Mouse (Mus musculus) frontal cortex, adult (tissue): ENCODE results near the gene Ccpg1os.

Experiments
- ATAC-seq: cut with Nextera tagmentation; 2 replicates; pipeline ENCODE4 v1.9.2; 2017; ENCODE audit warnings: mild to moderate bottlenecking, moderate library complexity, mixed read lengths; ENCODE audit not compliant: low TSS enrichment

The Ccpg1os gene

GRCm38 (mm10) chr9:72985250-72986220, at the start of gene Ccpg1os, which contains the start of gene Ccpg1:
Gene Ccpg1os (minus strand): TSS chr9:72985382.
Gene Ccpg1 (plus strand): TSS chr9:72985429.
- ATAC-seq: peak; percentile 99

- ATAC-seq: no peak
Measured at GRCm38 (mm10) chr9:73033406-73033805, 48.2 kb upstream of the Ccpg1os start.

GRCm38 (mm10) chr9:73031421-73031820, 46.2 kb upstream of the Ccpg1os start:
- ATAC-seq: no peak

GRCm38 (mm10) chr9:73030443-73030842, 45.3 kb upstream of the Ccpg1os start:
- ATAC-seq: no peak

GRCm38 (mm10) chr9:73025818-73026636, 40.8 kb upstream of the Ccpg1os start:
- peak; percentile 75 for ATAC-seq

GRCm38 (mm10) chr9:73020566-73021097, 35.5 kb upstream of the Ccpg1os start:
- ATAC-seq: no peak

- no peak for ATAC-seq
Measured at GRCm38 (mm10) chr9:73019841-73020240, 34.7 kb upstream of the Ccpg1os start.

GRCm38 (mm10) chr9:73014724-73015123, 29.5 kb upstream of the Ccpg1os start:
- ATAC-seq: peak; percentile 84

- peak; percentile 50; the same call in 1 of the 2 replicates for ATAC-seq
Measured at GRCm38 (mm10) chr9:73012629-73013028, 27.4 kb upstream of the Ccpg1os start.

- no peak for ATAC-seq
Measured at GRCm38 (mm10) chr9:73008384-73008783, 23.2 kb upstream of the Ccpg1os start.

GRCm38 (mm10) chr9:73006175-73006574, 21.0 kb upstream of the Ccpg1os start:
- no peak for ATAC-seq

- no peak for ATAC-seq
Measured at GRCm38 (mm10) chr9:73005106-73005505, 19.9 kb upstream of the Ccpg1os start.

GRCm38 (mm10) chr9:73004076-73004475, 18.9 kb upstream of the Ccpg1os start:
- ATAC-seq: no peak

GRCm38 (mm10) chr9:73002177-73002576, 17.0 kb upstream of the Ccpg1os start:
- no peak for ATAC-seq

- ATAC-seq: no peak
Measured at GRCm38 (mm10) chr9:73001314-73002011, 16.3 kb upstream of the Ccpg1os start.

GRCm38 (mm10) chr9:73000487-73000886, 15.3 kb upstream of the Ccpg1os start:
- no peak for ATAC-seq

GRCm38 (mm10) chr9:72996806-72997205, 11.6 kb upstream of the Ccpg1os start:
- ATAC-seq: no peak

- no peak for ATAC-seq
Measured at GRCm38 (mm10) chr9:72996167-72996566, 11.0 kb upstream of the Ccpg1os start.

GRCm38 (mm10) chr9:72992576-72992975, 7.4 kb upstream of the Ccpg1os start:
- ATAC-seq: peak; percentile 38; the same call in 1 of the 2 replicates

GRCm38 (mm10) chr9:72991420-72991819, 6.2 kb upstream of the Ccpg1os start:
- no peak for ATAC-seq

GRCm38 (mm10) chr9:72988706-72989105, 3.5 kb upstream of the Ccpg1os start:
- no peak for ATAC-seq
